Mouse (Mus musculus) heart, adult 2 months (tissue): ENCODE measurements at regions not wholly inside any gene's neighbourhood (a gene's known extent, or its start where the extent isn't known, plus 50 kb on each side); places are given as distances from the start of the nearest gene placed in this dataset.

Source experiments
- CTCF ChIP-seq: fragments of 200-600 bp; IDR thresholded peaks from 2 replicates; pipeline ENCODE4 v1.8.1; 2022; ENCODE audit warnings: antibody characterized with exemption, mild to moderate bottlenecking, moderate library complexity
- POLR2A ChIP-seq: fragments of 200-500 bp; IDR thresholded peaks from 2 replicates; pipeline ENCODE4 v1.6.1; 2011; ENCODE audit warnings: mild to moderate bottlenecking, low read depth, low read length, control low read depth; ENCODE audit not compliant: insufficient read depth

GRCm38 (mm10) chr9:115592466-115592865 lies 282.2 kb upstream of the Stt3b start:
- TF ChIP-seq POLR2A (no peak), CTCF (no peak)
